Mouse (Mus musculus) heart, adult 2 months (tissue): ENCODE results near the gene Ano10. TPM values are rescaled to one million over a fixed set of nuclear protein-coding genes. Genes with fewer than 3 reads are reported as not detected.

Experiments
- DNase-seq, 2 experiments: peaks; one replicate each; pipeline ENCODE4 v3.0.0; 2021
- H3K27ac ChIP-seq: fragments of 200-600 bp; 2 replicates; pipeline ENCODE4 v1.8.1; 2022
- H3K27me3 ChIP-seq: fragments of 200-500 bp; 2 replicates; pipeline ENCODE4 v1.6.1; 2012; ENCODE audit warnings: mild to moderate bottlenecking, low read length, inconsistent platforms, mixed read lengths; ENCODE audit not compliant: control insufficient read depth, insufficient read depth
- H3K36me3 ChIP-seq: fragments of 200-500 bp; 2 replicates; pipeline ENCODE4 v1.6.1; 2012; ENCODE audit warnings: low read length, inconsistent platforms; ENCODE audit not compliant: control insufficient read depth, insufficient read depth
- H3K4me1 ChIP-seq: fragments of 200-500 bp; 2 replicates; pipeline ENCODE4 v1.6.1; 2011; ENCODE audit warnings: low read length; ENCODE audit not compliant: control insufficient read depth, insufficient read depth
- H3K4me3 ChIP-seq: fragments of 200-600 bp; 2 replicates; pipeline ENCODE4 v1.8.1; 2022
- H3K79me2 ChIP-seq: fragments of 200-500 bp; replicated peaks from 2 replicates; pipeline ENCODE4 v1.6.1; 2012; ENCODE audit warnings: mild to moderate bottlenecking, inconsistent platforms, low read length, moderate library complexity, mixed read lengths; ENCODE audit not compliant: control insufficient read depth, insufficient read depth
- H3K9ac ChIP-seq: fragments of 200-500 bp; 2 replicates; pipeline ENCODE4 v1.6.1; 2012; ENCODE audit warnings: low read depth, mild to moderate bottlenecking, control low read depth, inconsistent platforms, low read length, mixed read lengths
- CTCF ChIP-seq: fragments of 200-600 bp; IDR thresholded peaks from 2 replicates; pipeline ENCODE4 v1.8.1; 2022; ENCODE audit warnings: antibody characterized with exemption, mild to moderate bottlenecking, moderate library complexity
- EP300 ChIP-seq: fragments of 200-500 bp; IDR thresholded peaks from 2 replicates; pipeline ENCODE4 v1.6.1; 2011; ENCODE audit warnings: low read depth, low read length, control low read depth; ENCODE audit not compliant: insufficient read depth
- POLR2A ChIP-seq: fragments of 200-500 bp; IDR thresholded peaks from 2 replicates; pipeline ENCODE4 v1.6.1; 2011; ENCODE audit warnings: mild to moderate bottlenecking, low read depth, low read length, control low read depth; ENCODE audit not compliant: insufficient read depth
- WGBS: fragments of 180-500 bp; shearing (Covaris S2); methylation state at CpG from one replicate; pipeline ENCODE4 v1.1.7; 2018; 5-methylcytosine and 5-hydroxymethylcytosine counted together
- intact Hi-C: fragments of 180-260 bp; cut with DNase I; formaldehyde crosslinking; loops from one replicate; pipeline ENCODE4 v1.15.1; 2025
- long read RNA-seq: library from polyadenylated mRNA; stranded (forward); transcript quantifications from one replicate; pipeline ENCODE4 v2.0.0, GENCODE M21; 2021
- polyA plus RNA-seq: library from polyadenylated mRNA; depleted of rRNA; stranded (reverse); fragments of >200 nt; gene quantifications from 2 replicates; pipeline ENCODE4 v1.2.3, GENCODE M21; 2012; rRNA removed
- total RNA-seq, 2 experiments: library from RNA; stranded (reverse); gene quantifications; 2 replicates each; pipeline ENCODE4 v1.2.3; 2021

Ano10 gene
- total RNA-seq (100 to 1,000 TPM; 180 to 214 TPM), polyA plus RNA-seq (167 and 286 TPM in 2 replicates)
- long read RNA-seq, transcript Ano10-201 (13 exons, 2,653 nt), result minor isoform, 9 of 85 reads
- long read RNA-seq, transcript Ano10-207 (2 exons, 680 nt), result major isoform, 62 of 85 reads
- long read RNA-seq, partial matches to known transcripts, result 3 of 85 reads
- long read RNA-seq, other reads (novel, unspliced or antisense), result 11 of 85 reads

DNA sequence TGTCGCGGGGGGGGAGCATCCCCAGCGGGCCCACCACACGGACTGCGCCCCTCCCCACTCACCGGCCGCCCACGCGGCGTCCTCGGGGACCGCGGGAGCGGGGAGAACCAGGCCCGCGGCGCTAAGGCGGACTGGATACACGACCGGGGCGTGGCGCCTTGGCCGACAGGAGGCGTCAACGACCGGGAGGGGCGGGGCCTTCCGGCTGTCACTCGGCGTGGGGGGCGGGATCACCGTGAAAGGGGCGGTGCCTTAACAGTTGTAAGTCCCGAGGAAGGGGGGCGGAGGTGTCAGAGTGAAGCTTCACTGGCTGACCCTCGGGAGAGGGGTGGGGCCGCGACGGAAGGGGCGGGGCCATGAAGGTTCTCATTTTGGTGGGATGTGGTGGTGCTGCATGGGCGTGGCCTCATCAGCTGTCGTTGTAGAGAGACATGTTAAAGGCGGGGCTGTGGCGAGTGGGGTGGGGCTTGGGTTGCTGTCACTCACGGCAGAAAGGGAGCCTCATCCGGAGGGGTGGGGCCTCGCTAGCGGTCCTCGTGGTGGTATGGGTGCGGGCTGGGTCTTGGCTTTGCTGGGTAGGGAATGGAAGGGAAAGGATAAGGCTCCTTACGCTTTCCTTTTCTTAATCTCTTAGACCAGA lies at the start of gene Ano10:
Gene Ano10, minus strand, starts transcription at position 182 of the 640 bp plus-strand sequence.
- no peaks in the 10 kb centered on the region for H3K79me2 ChIP-seq
- peak within 1 kb of the TSS; percentile 80 for H3K9ac ChIP-seq
- peak; percentile 95 to 97 for DNase-seq
- H3K36me3 ChIP-seq, result no peaks in the 10 kb centered on the region
- peaks cover 4% of the 10 kb centered on the region; the same call in 1 of the 2 replicates for H3K4me1 ChIP-seq
- WGBS, result 2% methylated on average over 50 of the region's 51 CpGs
- intact Hi-C loops, result loop anchor here (5.0 to 10.0 kb wide), 2 partner anchors 47 to 60 kb away; partner anchors contain the start of gene Abhd5
- H3K27ac ChIP-seq, result peak within 1 kb of the TSS; percentile 82
- H3K27me3 ChIP-seq, result no peaks in the 10 kb centered on the region
- H3K4me3 ChIP-seq, result peak within 1 kb of the TSS; percentile 88
- TF ChIP-seq POLR2A (peak; percentile 50), EP300 (0 out of 2 replicates have a peak, but pooled peaks have one; percentile 13), CTCF (peak; percentile 16; the same call in 1 of the 2 replicates)

DNA sequence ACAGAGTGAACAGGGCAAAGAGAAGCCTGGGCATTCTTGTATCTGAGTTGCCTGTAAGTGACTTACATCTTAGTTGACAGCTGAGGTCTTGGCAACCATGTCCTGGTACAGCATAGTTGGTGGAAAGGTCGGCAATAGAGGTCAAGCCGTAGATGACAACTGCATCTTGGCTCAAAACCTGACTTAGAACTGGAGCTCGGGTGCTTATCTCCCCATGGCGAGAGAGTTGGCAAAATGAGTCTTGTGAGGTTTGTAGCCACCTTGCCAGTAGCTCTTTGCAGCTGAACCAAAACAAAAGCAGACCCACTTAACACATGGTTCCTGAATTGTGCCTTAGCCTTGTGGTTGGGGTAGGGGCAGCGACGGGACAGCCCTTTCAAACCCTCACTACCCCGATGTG lies 49.2 kb upstream of the Ano10 start:
- Histone ChIP-seq H3K4me1 (no peaks in the 10 kb centered on the region), H3K36me3 (no peaks in the 10 kb centered on the region), H3K4me3 (no peak overlapping the region), H3K27ac (no peak overlapping the region), H3K9ac (no peak overlapping the region), H3K79me2 (no peaks in the 10 kb centered on the region), H3K27me3 (no peaks in the 10 kb centered on the region)
- TF ChIP-seq EP300, result no peak
- TF ChIP-seq POLR2A, result no peak
- no peak for TF ChIP-seq CTCF
- intact Hi-C loops, result no loop called here
- WGBS, result 57% methylated on average over 7 of the region's 7 CpGs
- peak in 1 of 2 experiments; percentile 24 for DNase-seq

DNA sequence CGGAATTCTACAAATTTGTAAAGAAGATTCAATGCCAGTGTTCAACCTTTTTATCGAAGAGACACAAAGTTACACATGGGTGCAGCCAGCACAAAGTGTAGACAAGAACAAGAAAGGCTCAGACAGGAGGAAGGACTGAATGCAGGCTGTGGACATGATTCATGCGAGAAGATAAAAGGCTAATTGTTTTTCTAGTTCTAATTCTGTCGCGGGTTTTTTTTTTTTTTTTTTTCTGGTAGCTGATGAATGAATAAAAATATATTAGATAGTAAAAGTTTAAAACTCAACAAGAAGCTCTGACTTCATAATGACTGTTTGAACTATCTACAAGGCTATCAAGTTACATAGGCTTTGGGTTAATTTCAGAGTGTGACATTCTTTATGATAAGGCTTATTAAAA lies 45.7 kb upstream of the Ano10 start:
- Histone ChIP-seq H3K27me3 (no peaks in the 10 kb centered on the region), H3K79me2 (no peaks in the 10 kb centered on the region), H3K4me1 (peaks cover 5% of the 10 kb centered on the region; the same call in 1 of the 2 replicates), H3K4me3 (no peak overlapping the region), H3K36me3 (no peaks in the 10 kb centered on the region), H3K27ac (no peak overlapping the region), H3K9ac (no peak overlapping the region)
- TF ChIP-seq CTCF, result no peak
- no peak for TF ChIP-seq POLR2A
- no peak for TF ChIP-seq EP300
- WGBS, result 31% methylated on average over 5 of the region's 5 CpGs
- DNase-seq, result no peak
- intact Hi-C loops, result no loop called here

DNA sequence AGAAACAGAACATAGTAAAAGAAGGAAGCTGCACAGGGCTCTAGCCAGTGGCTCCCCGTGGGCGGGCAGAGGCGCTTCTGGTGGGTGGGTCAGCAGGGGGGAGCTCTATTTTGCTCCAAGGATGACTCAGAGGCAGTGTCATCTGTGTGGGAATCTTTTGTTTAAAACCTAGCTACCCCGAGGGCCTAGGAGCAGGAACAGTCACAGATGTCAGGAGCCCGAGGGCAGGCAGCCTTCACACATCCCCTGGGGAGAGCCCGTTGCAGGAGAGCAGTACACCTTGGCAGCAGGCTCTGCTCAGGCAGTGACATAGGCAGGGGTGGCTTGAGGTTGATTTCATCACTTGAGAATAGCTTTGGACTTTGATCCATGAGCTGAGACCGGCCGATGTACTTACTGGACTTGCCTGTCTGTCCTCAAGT lies 43.3 kb upstream of the Ano10 start:
- no peak overlapping the region for H3K4me3 ChIP-seq
- intact Hi-C loops, result no loop called here
- H3K36me3 ChIP-seq, result no peaks in the 10 kb centered on the region
- no peaks in the 10 kb centered on the region for H3K27me3 ChIP-seq
- 33% methylated on average over 8 of the region's 8 CpGs for WGBS
- TF ChIP-seq CTCF (no peak), EP300 (no peak), POLR2A (no peak)
- H3K79me2 ChIP-seq, result no peaks in the 10 kb centered on the region
- DNase-seq, result no peak
- peaks cover 5% of the 10 kb centered on the region; the same call in 1 of the 2 replicates for H3K4me1 ChIP-seq
- H3K27ac ChIP-seq, result no peak overlapping the region
- no peak overlapping the region for H3K9ac ChIP-seq

DNA sequence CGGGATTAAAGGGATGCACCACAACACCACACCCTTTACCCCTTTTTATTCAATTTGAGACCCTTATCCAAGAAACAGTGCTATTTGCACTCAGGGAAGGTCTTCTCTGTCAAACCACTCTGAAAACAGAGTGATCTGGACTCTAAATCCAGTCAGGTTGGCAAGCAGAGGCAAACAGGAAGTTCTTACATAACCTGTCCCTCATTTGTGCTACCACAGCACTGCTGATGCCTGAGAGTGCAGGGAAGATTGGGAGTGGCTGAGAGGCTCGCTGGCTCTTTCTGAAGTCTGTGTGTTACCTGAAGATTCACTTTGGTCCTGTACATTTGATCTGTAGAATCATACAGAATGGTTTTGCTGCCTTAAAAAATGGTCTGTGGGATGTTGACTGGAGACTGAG lies 42.5 kb upstream of the Ano10 start:
- peaks cover 5% of the 10 kb centered on the region; the same call in 1 of the 2 replicates for H3K4me1 ChIP-seq
- H3K9ac ChIP-seq, result no peak overlapping the region
- no peaks in the 10 kb centered on the region for H3K36me3 ChIP-seq
- intact Hi-C loops, result no loop called here
- DNase-seq, result no peak
- no peaks in the 10 kb centered on the region for H3K27me3 ChIP-seq
- 72% methylated on average over 2 of the region's 2 CpGs for WGBS
- H3K79me2 ChIP-seq, result no peaks in the 10 kb centered on the region
- H3K27ac ChIP-seq, result no peak overlapping the region
- TF ChIP-seq POLR2A, result no peak
- no peak for TF ChIP-seq CTCF
- no peak for TF ChIP-seq EP300
- no peak overlapping the region for H3K4me3 ChIP-seq

DNA sequence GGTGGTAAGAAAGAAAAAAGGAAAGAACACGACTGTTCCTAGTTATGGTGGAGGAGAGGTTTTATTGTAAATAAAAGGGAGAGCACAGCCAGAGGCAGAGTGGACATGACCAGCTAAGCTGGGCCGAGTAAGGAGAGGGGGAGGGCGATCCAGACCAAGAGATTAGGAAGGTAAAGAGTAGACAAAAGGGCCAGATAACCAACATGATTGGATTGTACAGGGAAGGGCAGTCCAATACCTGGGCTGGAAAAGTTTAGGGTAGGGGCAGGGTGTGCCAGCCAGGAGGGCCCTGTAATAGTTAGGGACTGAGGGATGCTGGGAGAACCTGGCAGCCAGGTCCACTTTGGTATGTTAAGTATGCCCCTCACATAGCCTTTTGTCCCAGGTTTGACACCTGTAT lies 34.0 kb upstream of the Ano10 start:
- intact Hi-C loops, result no loop called here
- no peaks in the 10 kb centered on the region for H3K36me3 ChIP-seq
- no peaks in the 10 kb centered on the region for H3K4me1 ChIP-seq
- TF ChIP-seq CTCF (no peak), EP300 (no peak), POLR2A (no peak)
- H3K9ac ChIP-seq, result no peak overlapping the region
- H3K27ac ChIP-seq, result no peak overlapping the region
- no peak for DNase-seq
- H3K79me2 ChIP-seq, result no peaks in the 10 kb centered on the region
- H3K27me3 ChIP-seq, result no peaks in the 10 kb centered on the region
- H3K4me3 ChIP-seq, result no peak overlapping the region
- WGBS, result 62% methylated on average over 3 of the region's 3 CpGs
